Mouse (Mus musculus): ENCODE measurements around the gene Pdk4.
A peak's percentile ranks its signal among the peaks of the same experiment; 100 is the strongest.

Gene Pdk4

GRCm38 (mm10) chr6:5495961-5496853 is at the start of gene Pdk4:
Gene Pdk4 (minus strand): TSS chr6:5496309.
- DNase-seq (ENCODE audit: extremely low read depth, low read depth, low spot score), result peak; percentile 74

GRCm38 (mm10) chr6:5537855-5538365 is 41.8 kb upstream of the Pdk4 start:
- no peak for DNase-seq (ENCODE audit: extremely low read depth, low read depth, low spot score)

GRCm38 (mm10) chr6:5535754-5536153 is 39.6 kb upstream of the Pdk4 start:
- no peak for DNase-seq (ENCODE audit: extremely low read depth, low read depth, low spot score)

GRCm38 (mm10) chr6:5517091-5517490 is 21.0 kb upstream of the Pdk4 start:
- DNase-seq (ENCODE audit: extremely low read depth, low read depth, low spot score), result no peak

- peak; percentile 99 for DNase-seq (ENCODE audit: extremely low read depth, low read depth, low spot score)
Observed at GRCm38 (mm10) chr6:5509757-5510156, 13.6 kb upstream of the Pdk4 start.

GRCm38 (mm10) chr6:5509303-5509702 is 13.2 kb upstream of the Pdk4 start:
- DNase-seq (ENCODE audit: extremely low read depth, low read depth, low spot score), result no peak

GRCm38 (mm10) chr6:5507821-5508220 is 11.7 kb upstream of the Pdk4 start:
- DNase-seq (ENCODE audit: extremely low read depth, low read depth, low spot score), result peak; percentile 89

- peak; percentile 72 for DNase-seq (ENCODE audit: extremely low read depth, low read depth, low spot score)
Observed at GRCm38 (mm10) chr6:5506271-5506670, 10.2 kb upstream of the Pdk4 start.

- DNase-seq (ENCODE audit: extremely low read depth, low read depth, low spot score), result no peak
Observed at GRCm38 (mm10) chr6:5502810-5503209, 6.7 kb upstream of the Pdk4 start.

GRCm38 (mm10) chr6:5501551-5501950 is 5.4 kb upstream of the Pdk4 start:
- peak; percentile 90 for DNase-seq (ENCODE audit: extremely low read depth, low read depth, low spot score)

GRCm38 (mm10) chr6:5498740-5499139 is 2.6 kb upstream of the Pdk4 start:
- DNase-seq (ENCODE audit: extremely low read depth, low read depth, low spot score), result peak; percentile 73

GRCm38 (mm10) chr6:5496854-5497235 is 736 bp upstream of the Pdk4 start:
- no peak for DNase-seq (ENCODE audit: extremely low read depth, low read depth, low spot score)

GRCm38 (mm10) chr6:5485028-5485427 is 11.1 kb downstream of the Pdk4 start:
- no peak for DNase-seq (ENCODE audit: extremely low read depth, low read depth, low spot score)

GRCm38 (mm10) chr6:5482270-5482783 is 13.8 kb downstream of the Pdk4 start:
- DNase-seq (ENCODE audit: extremely low read depth, low read depth, low spot score), result no peak

GRCm38 (mm10) chr6:5481066-5481465 is 15.0 kb downstream of the Pdk4 start:
- DNase-seq (ENCODE audit: extremely low read depth, low read depth, low spot score), result no peak

- no peak for DNase-seq (ENCODE audit: extremely low read depth, low read depth, low spot score)
Observed at GRCm38 (mm10) chr6:5474021-5474420, 22.1 kb downstream of the Pdk4 start.

- DNase-seq (ENCODE audit: extremely low read depth, low read depth, low spot score), result peak; percentile 47
Observed at GRCm38 (mm10) chr6:5472692-5473091, 23.4 kb downstream of the Pdk4 start.

GRCm38 (mm10) chr6:5470480-5471318 is 25.4 kb downstream of the Pdk4 start:
- no peak for DNase-seq (ENCODE audit: extremely low read depth, low read depth, low spot score)

GRCm38 (mm10) chr6:5455836-5456235 is 40.3 kb downstream of the Pdk4 start:
- DNase-seq (ENCODE audit: extremely low read depth, low read depth, low spot score), result no peak

- no peak for DNase-seq (ENCODE audit: extremely low read depth, low read depth, low spot score)
Observed at GRCm38 (mm10) chr6:5449878-5450277, 46.2 kb downstream of the Pdk4 start.

- DNase-seq (ENCODE audit: extremely low read depth, low read depth, low spot score), result no peak
Observed at GRCm38 (mm10) chr6:5448396-5448795, 47.7 kb downstream of the Pdk4 start.
